Mouse (Mus musculus) heart, embryonic 14.5 days (tissue): ENCODE results near the gene Fgfr2. TPM values are rescaled to one million over a fixed set of nuclear protein-coding genes. Genes with fewer than 3 reads are reported as not detected.

Source experiments
- ATAC-seq: fragments of 200-750 bp; cut with Nextera tagmentation; 2 replicates; pipeline ENCODE4 v1.8.0; 2017; ENCODE audit warnings: low read depth, moderate TSS enrichment; ENCODE audit not compliant: insufficient number of reproducible peaks, insufficient read depth, low FRiP score
- H3K27ac ChIP-seq, 2 experiments: fragments of 200-500 bp in 1 of 2; fragments of 300-500 bp in 1 of 2; sonication (generic) in 1 of 2; replicated peaks in 1 of 2; 2 replicates each; pipeline ENCODE4 v1.5.1; 2012 to 2014; ENCODE audit warnings: low read depth in 2 of 2, low read length in 2 of 2, control low read depth in 1 of 2, mild to moderate bottlenecking in 1 of 2, mixed read lengths in 1 of 2; ENCODE audit not compliant: control insufficient read depth in 1 of 2, insufficient read depth in 1 of 2
- H3K27me3 ChIP-seq: fragments of 300-500 bp; sonication (generic); 2 replicates; pipeline ENCODE4 v1.6.1; 2014; ENCODE audit warnings: mild to moderate bottlenecking, low read length, control low read depth; ENCODE audit not compliant: control insufficient read depth, insufficient read depth
- H3K36me3 ChIP-seq: fragments of 300-500 bp; sonication (generic); 2 replicates; pipeline ENCODE4 v1.6.1; 2014; ENCODE audit warnings: mild to moderate bottlenecking, control low read depth, low read length, mixed read lengths; ENCODE audit not compliant: control insufficient read depth, insufficient read depth
- H3K4me1 ChIP-seq, 2 experiments: fragments of 200-500 bp in 1 of 2; fragments of 300-500 bp in 1 of 2; sonication (generic) in 1 of 2; 2 replicates each; pipeline ENCODE4 v1.6.1; 2012 to 2014; ENCODE audit warnings: low read length in 2 of 2, control low read depth in 1 of 2, mixed read lengths in 1 of 2; ENCODE audit not compliant: control insufficient read depth in 2 of 2, insufficient read depth in 2 of 2
- H3K4me2 ChIP-seq: fragments of 300-500 bp; sonication (generic); 2 replicates; pipeline ENCODE4 v1.6.1; 2014; ENCODE audit warnings: mild to moderate bottlenecking, low read length
- H3K4me3 ChIP-seq, 2 experiments: fragments of 200-500 bp in 1 of 2; fragments of 300-500 bp in 1 of 2; sonication (generic) in 1 of 2; 2 replicates each; pipeline ENCODE4 v1.5.1; 2012 to 2014; ENCODE audit warnings: low read length in 2 of 2, mild to moderate bottlenecking in 2 of 2, control low read depth in 1 of 2, low read depth in 1 of 2, moderate library complexity in 1 of 2; ENCODE audit not compliant: control insufficient read depth in 1 of 2, insufficient read depth in 1 of 2
- H3K9ac ChIP-seq: fragments of 300-500 bp; sonication (generic); 2 replicates; pipeline ENCODE4 v1.6.1; 2014; ENCODE audit warnings: mild to moderate bottlenecking, low read length
- H3K9me3 ChIP-seq: fragments of 300-500 bp; sonication (generic); 2 replicates; pipeline ENCODE4 v1.6.1; 2016; ENCODE audit warnings: low read length, control low read depth; ENCODE audit not compliant: control insufficient read depth
- WGBS: fragments of 180-500 bp; shearing (Covaris S2); extraction: QIAGEN DNeasy Blood & Tissue Kit; methylation state at CpG from one replicate; pipeline ENCODE4 v1.1.7; 2014; 5-methylcytosine and 5-hydroxymethylcytosine counted together
- polyA plus RNA-seq: library from polyadenylated mRNA; unstranded; fragments of >200 nt; fragmentation: Nextera tagmentation; extraction: Ambion mirVana; gene quantifications from 2 replicates; pipeline ENCODE4 v1.2.1, GENCODE M21; 2014

Fgfr2 gene
- polyA plus RNA-seq, 1 experiment from 2014 or later: 22.4 TPM

DNA sequence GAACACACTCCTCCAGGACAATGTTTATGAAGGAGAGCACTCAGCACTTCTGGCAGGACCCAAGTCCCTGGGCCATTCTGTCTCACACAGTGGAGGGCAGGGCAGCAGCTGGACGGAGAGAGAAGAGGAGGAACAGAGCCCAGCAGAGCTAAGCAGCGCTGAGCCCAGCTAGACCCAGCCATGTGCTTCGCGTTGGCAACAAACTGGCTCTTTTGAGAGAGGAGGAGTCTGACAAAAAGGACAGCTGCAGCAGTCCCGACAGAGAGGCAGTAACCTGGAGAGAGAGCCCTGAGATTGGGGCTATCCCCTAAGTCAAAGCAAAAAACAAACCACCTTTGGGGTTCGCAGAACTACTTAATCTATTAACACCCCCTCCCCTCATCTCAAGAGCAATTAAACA, 312.8 kb downstream of the Fgfr2 start:
- peak overlapping the region in 1 of 2 experiments; percentile 44; a peak in 2 of 4 replicates for H3K27ac ChIP-seq
- H3K4me3 ChIP-seq: no peak overlapping the region
- WGBS: 36% methylated on average over 6 of the region's 6 CpGs
- no peaks in the 10 kb centered on the region for H3K9me3 ChIP-seq
- H3K4me1 ChIP-seq: peaks cover 40 to 73% of the 10 kb centered on the region in 2 experiments
- peak overlapping the region; percentile 13; the same call in 1 of the 2 replicates for H3K4me2 ChIP-seq
- no peaks in the 10 kb centered on the region for H3K36me3 ChIP-seq
- ATAC-seq: no peak
- peak overlapping the region; percentile 22 for H3K9ac ChIP-seq
- H3K27me3 ChIP-seq: no peaks in the 10 kb centered on the region

DNA sequence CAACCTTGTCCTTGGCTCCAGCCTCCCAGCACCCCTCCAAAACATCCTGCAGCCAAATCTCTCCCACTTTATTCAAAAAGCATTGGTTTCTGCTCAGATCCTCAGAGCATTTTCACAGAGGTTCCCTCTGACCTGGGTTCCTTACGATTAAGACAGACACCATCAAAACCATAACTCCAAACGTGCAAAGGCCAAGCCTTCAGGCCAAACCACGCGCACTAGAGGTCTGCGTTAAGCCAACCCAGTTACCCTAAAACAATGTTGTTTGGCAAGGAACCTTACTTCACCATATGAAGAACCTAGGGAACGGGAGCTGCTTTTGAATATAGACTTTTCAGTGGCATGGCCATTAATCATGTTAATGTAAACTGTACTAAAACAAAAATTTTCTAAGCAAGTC, 313.4 kb downstream of the Fgfr2 start:
- WGBS: 67% methylated on average over 6 of the region's 6 CpGs
- Histone ChIP-seq H3K36me3 (no peaks in the 10 kb centered on the region), H3K9me3 (no peaks in the 10 kb centered on the region), H3K4me2 (peak overlapping the region; percentile 8; the same call in 1 of the 2 replicates), H3K4me3 (no peak overlapping the region), H3K27ac (no peak overlapping the region; a peak in 1 of 4 replicates), H3K4me1 (peaks cover 40 to 78% of the 10 kb centered on the region in 2 experiments), H3K27me3 (no peaks in the 10 kb centered on the region), H3K9ac (peak overlapping the region; percentile 22)
- no peak for ATAC-seq

- Histone ChIP-seq H3K4me2 (peak overlapping the region; percentile 8), H3K4me1 (peaks cover 43 to 78% of the 10 kb centered on the region in 2 experiments), H3K27ac (peak overlapping the region; percentile 4 to 43), H3K9ac (peak overlapping the region; percentile 13), H3K9me3 (no peaks in the 10 kb centered on the region), H3K36me3 (no peaks in the 10 kb centered on the region), H3K4me3 (no peak overlapping the region), H3K27me3 (no peaks in the 10 kb centered on the region)
- whole genome bisulfite sequencing: 12% methylated on average over 20 of the region's 20 CpGs
- ATAC-seq: no peak
These were observed 314.1 kb downstream of the Fgfr2 start for GRCm38 (mm10) chr7:132808841-132809682.

DNA sequence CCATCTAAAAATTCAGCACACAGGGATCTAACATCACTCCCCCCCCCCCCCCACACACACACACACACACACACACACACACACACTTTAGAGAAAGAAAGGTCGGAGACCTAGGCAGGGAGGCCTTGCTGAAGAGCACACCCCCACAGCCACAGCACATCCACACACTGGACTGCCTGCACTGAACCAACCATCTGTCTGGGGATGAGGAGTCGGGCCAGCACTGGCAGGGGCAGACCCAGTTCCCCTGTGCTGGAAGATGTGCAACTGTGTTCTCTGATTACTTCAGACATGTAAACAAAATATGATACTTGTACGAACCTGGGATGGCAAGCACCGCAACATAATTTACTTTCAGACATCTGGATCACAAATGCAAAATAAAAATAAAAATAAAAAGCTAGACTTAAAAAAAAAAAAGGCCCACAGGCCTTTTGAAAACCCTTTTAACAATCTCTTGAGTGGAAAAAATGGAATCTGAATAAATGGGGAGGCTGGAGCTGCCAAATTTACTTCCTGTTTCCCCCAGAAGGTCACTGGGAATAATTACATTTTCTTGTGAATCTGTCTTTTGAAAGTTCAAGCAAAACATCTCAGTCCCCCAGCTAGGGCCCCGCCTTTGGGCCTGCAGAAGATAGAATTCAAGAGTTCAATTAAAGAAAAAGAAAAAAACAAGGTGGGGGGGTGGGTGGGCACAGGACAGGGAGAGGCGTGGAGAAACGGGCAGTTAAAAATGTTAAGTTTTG, 314.9 kb downstream of the Fgfr2 start:
- no peak for ATAC-seq
- Histone ChIP-seq H3K9ac (peak overlapping the region; percentile 13), H3K4me1 (peaks cover 51 to 85% of the 10 kb centered on the region in 2 experiments), H3K27me3 (no peaks in the 10 kb centered on the region), H3K4me2 (peak overlapping the region; percentile 8; the same call in 1 of the 2 replicates), H3K4me3 (no peak overlapping the region), H3K36me3 (no peaks in the 10 kb centered on the region), H3K9me3 (no peaks in the 10 kb centered on the region), H3K27ac (peak overlapping the region in 1 of 2 experiments; percentile 43; a peak in 2 of 4 replicates)
- 64% methylated on average over 7 of the region's 7 CpGs for WGBS

- WGBS: 51% methylated on average over 13 of the region's 13 CpGs
- Histone ChIP-seq H3K9me3 (no peaks in the 10 kb centered on the region), H3K4me2 (no peak overlapping the region), H3K4me3 (no peak overlapping the region), H3K27ac (peak overlapping the region; percentile 2 to 63; a peak in 3 of 4 replicates), H3K36me3 (no peaks in the 10 kb centered on the region), H3K27me3 (no peaks in the 10 kb centered on the region), H3K4me1 (peaks cover 61 to 95% of the 10 kb centered on the region in 2 experiments), H3K9ac (peak overlapping the region; percentile 31; the same call in 1 of the 2 replicates)
- ATAC-seq: no peak; the same call in 1 of the 2 replicates
These were observed 316.0 kb downstream of the Fgfr2 start for GRCm38 (mm10) chr7:132806926-132807857.

- no peak overlapping the region for H3K4me2 ChIP-seq
- 59% methylated on average over 5 of the region's 5 CpGs for WGBS
- ATAC-seq: no peak
- H3K4me3 ChIP-seq: no peak overlapping the region
- H3K9ac ChIP-seq: 0 out of 2 replicates have a peak overlapping the region, but pooled peaks have one; percentile 21
- H3K9me3 ChIP-seq: no peaks in the 10 kb centered on the region
- H3K4me1 ChIP-seq: peaks cover 60 to 93% of the 10 kb centered on the region in 2 experiments
- H3K27me3 ChIP-seq: no peaks in the 10 kb centered on the region
- H3K27ac ChIP-seq: peak overlapping the region; percentile 20 to 63; a peak in 3 of 4 replicates
- no peaks in the 10 kb centered on the region for H3K36me3 ChIP-seq
These were observed 316.9 kb downstream of the Fgfr2 start for GRCm38 (mm10) chr7:132806286-132806685.

GRCm38 (mm10) chr7:132804951-132805350, 318.2 kb downstream of the Fgfr2 start:
- no peak overlapping the region for H3K4me2 ChIP-seq
- no peak overlapping the region for H3K27ac ChIP-seq
- H3K4me3 ChIP-seq: no peak overlapping the region
- H3K4me1 ChIP-seq: peaks cover 64 to 93% of the 10 kb centered on the region in 2 experiments
- no peaks in the 10 kb centered on the region for H3K36me3 ChIP-seq
- H3K9me3 ChIP-seq: no peaks in the 10 kb centered on the region
- 86% methylated on average over 5 of the region's 5 CpGs for WGBS
- H3K9ac ChIP-seq: no peak overlapping the region
- H3K27me3 ChIP-seq: no peaks in the 10 kb centered on the region
- ATAC-seq: no peak
